Mouse (Mus musculus) spleen, postnatal 10 days (tissue): ENCODE results near the gene Olfr983.

Experiments used
- DNase-seq, 2 experiments: peaks; one replicate each; pipeline ENCODE4 v3.0.0; 2021 to 2022; ENCODE audit warnings: low spot score in 2 of 2

Gene Olfr983

GRCm38 (mm10) chr9:40093495-40093894 is at the start of gene Olfr983:
TSS of gene Olfr983 (minus strand) at chr9:40093595.
- no peak for DNase-seq

- no peak for DNase-seq
Measured at GRCm38 (mm10) chr9:40141544-40141943, 48.1 kb upstream of the Olfr983 start.

GRCm38 (mm10) chr9:40139484-40139883 is 46.1 kb upstream of the Olfr983 start:
- no peak for DNase-seq

GRCm38 (mm10) chr9:40136987-40137688 is 43.7 kb upstream of the Olfr983 start:
- no peak for DNase-seq

GRCm38 (mm10) chr9:40130556-40130955 is 37.2 kb upstream of the Olfr983 start:
- DNase-seq = no peak

- DNase-seq = no peak
Measured at GRCm38 (mm10) chr9:40130084-40130483, 36.7 kb upstream of the Olfr983 start, which contains the start of gene Olfr985. TSS of gene Olfr985 (minus strand) at chr9:40130184.

GRCm38 (mm10) chr9:40117287-40117659 is 23.9 kb upstream of the Olfr983 start:
- no peak for DNase-seq

GRCm38 (mm10) chr9:40116645-40117286 is 23.4 kb upstream of the Olfr983 start:
- peak in 1 of 2 experiments; percentile 19 for DNase-seq

- DNase-seq = no peak
Measured at GRCm38 (mm10) chr9:40114106-40114505, 20.7 kb upstream of the Olfr983 start, which contains the start of gene Olfr984. TSS of gene Olfr984 (minus strand) at chr9:40114206.

- DNase-seq = no peak
Measured at GRCm38 (mm10) chr9:40094769-40095168, 1.4 kb upstream of the Olfr983 start.

GRCm38 (mm10) chr9:40073529-40073928 is 19.9 kb downstream of the Olfr983 start, which contains the start of gene Olfr982:
TSS of gene Olfr982 (plus strand) at chr9:40073829.
- DNase-seq = no peak

GRCm38 (mm10) chr9:40050138-40050537 is 43.3 kb downstream of the Olfr983 start:
- no peak for DNase-seq
